Mouse (Mus musculus) heart, postnatal 0 days (tissue): ENCODE measurements at regions not wholly inside any gene's neighbourhood (a gene's known extent, or its start where the extent isn't known, plus 50 kb on each side); places are given as distances from the start of the nearest gene placed in this dataset.

ENCODE experiments used
- ATAC-seq: fragments of 200-750 bp; cut with Nextera tagmentation; 2 replicates; pipeline ENCODE4 v1.8.0; 2017; ENCODE audit warnings: low read depth, moderate number of reproducible peaks, moderate library complexity; ENCODE audit not compliant: insufficient read depth
- DNase-seq: peaks from one replicate; pipeline ENCODE4 v3.0.0-alpha.2; 2016; ENCODE audit warnings: low spot score
- H3K27ac ChIP-seq: fragments of 300-500 bp; sonication (generic); 2 replicates; pipeline ENCODE4 v1.5.1; 2014; ENCODE audit warnings: low read depth, mild to moderate bottlenecking
- H3K27me3 ChIP-seq: fragments of 300-500 bp; sonication (generic); 2 replicates; pipeline ENCODE4 v1.6.1; 2014; ENCODE audit warnings: low read length, mixed read lengths; ENCODE audit not compliant: control insufficient read depth, insufficient read depth
- H3K36me3 ChIP-seq: fragments of 300-500 bp; sonication (generic); replicated peaks from 2 replicates; pipeline ENCODE4 v1.6.1; 2014; ENCODE audit warnings: low read length, mixed read lengths; ENCODE audit not compliant: control insufficient read depth, insufficient read depth
- H3K4me1 ChIP-seq: fragments of 300-500 bp; sonication (generic); 2 replicates; pipeline ENCODE4 v1.6.1; 2014; ENCODE audit warnings: antibody characterized with exemption; ENCODE audit not compliant: control insufficient read depth, insufficient read depth
- H3K4me2 ChIP-seq: fragments of 300-500 bp; sonication (generic); 2 replicates; pipeline ENCODE4 v1.6.1; 2014; ENCODE audit warnings: low read depth, mild to moderate bottlenecking, low read length, moderate library complexity
- H3K4me3 ChIP-seq: fragments of 300-500 bp; sonication (generic); 2 replicates; pipeline ENCODE4 v1.5.1; 2014; ENCODE audit warnings: low read depth, low read length
- H3K9ac ChIP-seq: fragments of 300-500 bp; sonication (generic); replicated peaks from 2 replicates; pipeline ENCODE4 v1.6.1; 2014; ENCODE audit warnings: low read depth, low read length, mixed read lengths
- H3K9me3 ChIP-seq: fragments of 300-500 bp; sonication (generic); replicated peaks from 2 replicates; pipeline ENCODE4 v1.6.1; 2016; ENCODE audit warnings: low read length; ENCODE audit not compliant: control insufficient read depth
- CTCF ChIP-seq: IDR thresholded peaks from 2 replicates; pipeline ENCODE4 v1.5.1; 2016; ENCODE audit warnings: antibody characterized with exemption, control low read depth, low read depth
- EP300 ChIP-seq: IDR thresholded peaks from 2 replicates; pipeline ENCODE4 v1.6.1; 2016; ENCODE audit warnings: antibody characterized with exemption, low read depth
- WGBS: fragments of 180-500 bp; shearing (Covaris S2); extraction: QIAGEN DNeasy Blood & Tissue Kit; methylation state at CpG from one replicate; pipeline ENCODE4 v1.1.7; 2014; 5-methylcytosine and 5-hydroxymethylcytosine counted together

GRCm38 (mm10) chr6:51196391-51196790, 236.1 kb upstream of the Nfe2l3 start:
- H3K9ac ChIP-seq, result no peak overlapping the region
- no peak for DNase-seq
- H3K27ac ChIP-seq, result no peak overlapping the region
- no peak for ATAC-seq
- H3K27me3 ChIP-seq, result peaks cover 49% of the 10 kb centered on the region
- no peak overlapping the region for H3K4me2 ChIP-seq
- H3K4me3 ChIP-seq, result no peak overlapping the region
- no peaks in the 10 kb centered on the region for H3K36me3 ChIP-seq
- no peaks in the 10 kb centered on the region for H3K4me1 ChIP-seq
- TF ChIP-seq CTCF (no peak), EP300 (no peak)
- 85% methylated on average over 2 of the region's 2 CpGs for WGBS
- no peaks in the 10 kb centered on the region for H3K9me3 ChIP-seq

- H3K27me3 ChIP-seq, result peaks cover 41% of the 10 kb centered on the region
- no peaks in the 10 kb centered on the region for H3K9me3 ChIP-seq
- no peak for ATAC-seq
- H3K4me2 ChIP-seq, result no peak overlapping the region
- no peaks in the 10 kb centered on the region for H3K36me3 ChIP-seq
- no peak for DNase-seq
- WGBS, result 51% methylated on average over 16 of the region's 16 CpGs
- H3K4me3 ChIP-seq, result no peak overlapping the region
- TF ChIP-seq EP300 (no peak), CTCF (no peak)
- H3K9ac ChIP-seq, result no peak overlapping the region
- H3K27ac ChIP-seq, result no peak overlapping the region
- H3K4me1 ChIP-seq, result no peaks in the 10 kb centered on the region
Observed at GRCm38 (mm10) chr6:51197000-51197774, 235.3 kb upstream of the Nfe2l3 start.

GRCm38 (mm10) chr6:51200207-51200606, 232.3 kb upstream of the Nfe2l3 start:
- Histone ChIP-seq H3K36me3 (no peaks in the 10 kb centered on the region), H3K27ac (no peak overlapping the region), H3K9ac (no peak overlapping the region), H3K4me3 (no peak overlapping the region), H3K4me1 (no peaks in the 10 kb centered on the region), H3K9me3 (no peaks in the 10 kb centered on the region), H3K27me3 (peaks cover 26% of the 10 kb centered on the region; the same call in 1 of the 2 replicates), H3K4me2 (no peak overlapping the region)
- ATAC-seq (no peak), DNase-seq (no peak)
- TF ChIP-seq EP300 (no peak), CTCF (no peak)
- 53% methylated on average over 5 of the region's 5 CpGs for WGBS

- WGBS, result 83% methylated on average over 14 of the region's 14 CpGs
- no peak overlapping the region for H3K27ac ChIP-seq
- H3K4me2 ChIP-seq, result no peak overlapping the region
- TF ChIP-seq EP300, result no peak
- TF ChIP-seq CTCF, result no peak
- no peaks in the 10 kb centered on the region for H3K9me3 ChIP-seq
- H3K4me1 ChIP-seq, result no peaks in the 10 kb centered on the region
- H3K27me3 ChIP-seq, result peaks cover 29% of the 10 kb centered on the region; the same call in 1 of the 2 replicates
- no peak for DNase-seq
- H3K36me3 ChIP-seq, result no peaks in the 10 kb centered on the region
- no peak overlapping the region for H3K9ac ChIP-seq
- no peak for ATAC-seq
- no peak overlapping the region for H3K4me3 ChIP-seq
Observed at GRCm38 (mm10) chr6:51200837-51201236, 231.6 kb upstream of the Nfe2l3 start.

GRCm38 (mm10) chr6:51204306-51204705, 228.2 kb upstream of the Nfe2l3 start:
- ATAC-seq (no peak), DNase-seq (no peak)
- WGBS, result 61% methylated on average over 3 of the region's 3 CpGs
- Histone ChIP-seq H3K4me2 (no peak overlapping the region), H3K9me3 (no peaks in the 10 kb centered on the region), H3K36me3 (no peaks in the 10 kb centered on the region), H3K4me1 (peaks cover 4% of the 10 kb centered on the region; the same call in 1 of the 2 replicates), H3K27me3 (peaks cover 29% of the 10 kb centered on the region; the same call in 1 of the 2 replicates), H3K9ac (no peak overlapping the region), H3K27ac (no peak overlapping the region), H3K4me3 (no peak overlapping the region)
- no peak for TF ChIP-seq CTCF
- no peak for TF ChIP-seq EP300
